Mouse (Mus musculus) lung, adult 2 months (tissue): ENCODE measurements around the gene Pgm2l1. TPM values are rescaled to one million over a fixed set of nuclear protein-coding genes. Genes with fewer than 3 reads are reported as not detected.

Experiments used
- DNase-seq: peaks from one replicate; pipeline ENCODE4 v3.0.0; 2022
- H3K4me1 ChIP-seq: fragments of 200-500 bp; 2 replicates; pipeline ENCODE4 v1.6.1; 2011; ENCODE audit warnings: low read length; ENCODE audit not compliant: control insufficient read depth, insufficient read depth
- H3K4me3 ChIP-seq: fragments of 200-500 bp; replicated peaks from 2 replicates; pipeline ENCODE3; 2011; ENCODE audit warnings: low read depth, mild to moderate bottlenecking, control low read depth, low read length; ENCODE audit errors: extremely low read depth
- CTCF ChIP-seq: fragments of 200-500 bp; IDR thresholded peaks from 2 replicates; pipeline ENCODE4 v1.5.1; 2011; ENCODE audit warnings: mild to moderate bottlenecking, low read length, control low read depth; ENCODE audit not compliant: insufficient read depth
- POLR2A ChIP-seq: fragments of 200-500 bp; IDR thresholded peaks from 2 replicates; pipeline ENCODE4 v1.6.1; 2011; ENCODE audit warnings: low read depth, mild to moderate bottlenecking, control low read depth, low read length, borderline replicate concordance; ENCODE audit errors: extremely low read depth
- WGBS: fragments of 180-500 bp; shearing (Covaris S2); methylation state at CpG from one replicate; pipeline ENCODE4 v1.1.7; 2018; 5-methylcytosine and 5-hydroxymethylcytosine counted together
- polyA plus RNA-seq: library from polyadenylated mRNA; depleted of rRNA; stranded (reverse); fragments of >200 nt; gene quantifications from 2 replicates; pipeline ENCODE4 v1.2.3, GENCODE M21; 2012; rRNA removed

The Pgm2l1 gene
- polyA plus RNA-seq, 1 experiment: 4.6 TPM

- no peak overlapping the region for H3K4me3 ChIP-seq
- 82% methylated on average over 6 of the region's 6 CpGs for WGBS
- H3K4me1 ChIP-seq: no peaks in the 10 kb centered on the region
- TF ChIP-seq CTCF (no peak), POLR2A (no peak)
- DNase-seq: no peak
Measured at GRCm38 (mm10) chr7:100307872-100308653, 80.9 kb downstream of the Pgm2l1 start.

GRCm38 (mm10) chr7:100309216-100309615 lies 82.0 kb downstream of the Pgm2l1 start:
- 76% methylated on average over 1 of the region's 1 CpGs for WGBS
- Histone ChIP-seq H3K4me1 (no peaks in the 10 kb centered on the region), H3K4me3 (no peak overlapping the region)
- TF ChIP-seq POLR2A (no peak), CTCF (no peak)
- no peak for DNase-seq

- TF ChIP-seq POLR2A: no peak
- TF ChIP-seq CTCF: no peak
- 62% methylated on average over 6 of the region's 6 CpGs for WGBS
- Histone ChIP-seq H3K4me3 (no peak overlapping the region), H3K4me1 (no peaks in the 10 kb centered on the region)
- no peak for DNase-seq
Measured at GRCm38 (mm10) chr7:100309679-100310078, 82.5 kb downstream of the Pgm2l1 start.

DNA sequence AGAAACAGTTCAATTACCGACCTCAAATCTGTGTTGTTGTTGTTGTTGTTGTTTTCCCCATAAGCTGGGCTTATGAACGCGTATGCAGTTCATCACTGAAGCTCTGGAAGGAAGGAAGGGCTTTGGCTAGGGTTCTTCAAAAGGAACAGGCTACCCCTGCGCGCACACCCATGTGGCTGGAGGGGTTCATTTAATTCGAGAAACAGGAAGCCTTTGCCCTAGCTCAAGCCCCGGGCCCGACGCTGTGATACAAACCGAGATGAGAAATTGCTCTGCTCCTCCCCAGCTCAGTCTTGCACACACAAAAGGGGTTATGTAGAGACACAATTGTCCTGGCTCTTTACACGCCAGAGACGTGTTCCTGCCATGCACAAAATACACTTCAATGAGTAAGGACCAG lies 83.1 kb downstream of the Pgm2l1 start:
- TF ChIP-seq CTCF (no peak), POLR2A (no peak)
- Histone ChIP-seq H3K4me1 (no peaks in the 10 kb centered on the region), H3K4me3 (no peak overlapping the region)
- 68% methylated on average over 12 of the region's 12 CpGs for WGBS
- DNase-seq: no peak

DNA sequence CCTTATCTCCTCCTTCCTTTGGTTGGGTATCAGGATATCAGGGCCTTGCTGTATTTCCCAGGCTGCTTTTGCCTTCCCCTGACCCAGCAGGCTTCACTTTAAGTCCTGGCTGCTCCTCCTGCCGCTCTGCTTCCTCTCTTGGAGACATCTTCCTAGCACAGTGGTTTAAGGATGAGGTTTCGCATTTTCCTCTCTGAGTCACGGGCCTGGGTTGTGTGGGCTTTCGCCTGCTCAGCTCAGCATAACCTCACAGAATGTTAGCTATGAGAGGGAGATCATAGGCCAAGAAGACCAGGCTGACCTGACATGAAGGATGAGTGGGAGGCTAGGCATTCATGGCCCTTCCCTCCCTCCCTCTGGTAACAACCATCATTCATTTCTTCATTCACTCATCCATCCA lies 85.5 kb downstream of the Pgm2l1 start:
- no peaks in the 10 kb centered on the region for H3K4me1 ChIP-seq
- H3K4me3 ChIP-seq: no peak overlapping the region
- TF ChIP-seq POLR2A (no peak), CTCF (no peak)
- DNase-seq: no peak
- 87% methylated on average over 4 of the region's 4 CpGs for WGBS

DNA sequence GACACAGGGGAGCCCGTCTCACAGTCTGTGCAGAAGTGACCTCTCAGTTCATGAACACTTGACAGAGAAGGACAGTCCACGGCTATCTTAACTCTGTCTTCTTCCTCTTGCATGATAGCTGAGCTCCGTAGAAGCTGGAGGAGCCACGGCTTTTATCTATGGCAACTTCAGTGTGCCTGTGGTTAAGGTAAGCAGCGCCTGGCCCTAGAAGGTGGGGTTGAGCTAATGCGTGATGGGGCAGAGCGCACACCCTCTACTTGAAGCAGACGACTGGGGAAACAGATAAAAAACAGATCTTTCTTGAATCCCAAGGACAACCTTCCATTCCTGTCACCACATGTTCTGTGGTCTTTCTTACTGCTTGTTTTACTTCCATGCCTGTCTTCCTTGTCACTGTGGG lies 89.7 kb downstream of the Pgm2l1 start:
- DNase-seq: no peak
- 91% methylated on average over 8 of the region's 8 CpGs for WGBS
- no peaks in the 10 kb centered on the region for H3K4me1 ChIP-seq
- TF ChIP-seq POLR2A (no peak), CTCF (no peak)
- H3K4me3 ChIP-seq: no peak overlapping the region

GRCm38 (mm10) chr7:100317534-100317933 lies 90.3 kb downstream of the Pgm2l1 start:
- DNase-seq: no peak
- no peak for TF ChIP-seq POLR2A
- TF ChIP-seq CTCF: no peak
- 94% methylated on average over 5 of the region's 5 CpGs for WGBS
- Histone ChIP-seq H3K4me1 (no peaks in the 10 kb centered on the region), H3K4me3 (no peak overlapping the region)

DNA sequence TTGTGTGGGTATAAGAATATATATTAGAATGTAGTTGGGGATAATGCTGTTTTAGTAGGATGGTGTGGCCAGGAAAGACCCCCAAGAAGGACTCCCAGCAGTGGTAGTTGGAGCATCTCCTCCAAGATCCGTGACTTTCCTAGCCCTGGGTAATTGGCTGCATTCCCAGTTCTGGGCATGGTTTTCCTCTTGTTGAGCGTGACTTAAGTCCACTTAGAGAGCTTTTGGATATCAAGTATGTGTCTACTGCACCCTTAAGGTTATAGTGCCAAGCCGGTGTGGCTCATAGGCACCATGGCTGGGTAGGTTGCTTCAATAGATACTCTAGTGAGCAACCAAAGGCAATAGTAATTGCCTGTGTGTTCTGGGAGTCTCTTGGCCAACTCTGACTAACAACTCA lies 96.5 kb downstream of the Pgm2l1 start:
- DNase-seq: peak; percentile 33
- Histone ChIP-seq H3K4me3 (no peak overlapping the region), H3K4me1 (peaks cover 5% of the 10 kb centered on the region)
- TF ChIP-seq CTCF: no peak
- no peak for TF ChIP-seq POLR2A
- 45% methylated on average over 3 of the region's 3 CpGs for WGBS

GRCm38 (mm10) chr7:100325482-100325881 lies 98.3 kb downstream of the Pgm2l1 start:
- TF ChIP-seq POLR2A (no peak), CTCF (peak; percentile 82)
- WGBS: 75% methylated on average over 6 of the region's 6 CpGs
- peak; percentile 58 for DNase-seq
- Histone ChIP-seq H3K4me3 (no peak overlapping the region), H3K4me1 (peaks cover 5% of the 10 kb centered on the region)

DNA sequence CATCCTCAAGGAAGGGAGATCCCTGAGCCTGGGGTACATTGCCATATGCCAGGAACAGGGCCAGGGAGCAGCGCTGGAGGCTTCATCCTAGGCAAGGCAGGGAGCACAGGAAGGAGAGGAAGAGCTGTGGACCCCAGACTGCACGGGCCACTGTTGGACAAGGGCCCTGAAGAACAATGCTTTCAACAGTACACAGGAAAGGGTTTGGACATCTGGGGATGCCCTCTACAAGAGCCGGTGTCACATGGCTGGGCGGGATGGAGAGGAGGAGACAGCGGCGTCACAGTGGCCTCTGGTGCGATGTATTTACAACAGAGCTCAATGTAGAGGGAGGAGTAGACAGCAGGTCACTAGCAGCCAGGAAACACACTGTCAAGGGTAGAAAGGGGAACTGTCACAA lies 100.3 kb downstream of the Pgm2l1 start:
- no peak for TF ChIP-seq CTCF
- no peak for TF ChIP-seq POLR2A
- Histone ChIP-seq H3K4me1 (peaks cover 5% of the 10 kb centered on the region), H3K4me3 (no peak overlapping the region)
- DNase-seq: no peak
- WGBS: 62% methylated on average over 7 of the region's 7 CpGs

Other genes with a start within 250 kb of the Pgm2l1 start
- gene Rnf169, start 246.9 kb upstream of the Pgm2l1 start, polyA plus RNA-seq: 5.2 and 6.0 TPM in 2 replicates
- gene Chrdl2, start 221.2 kb upstream of the Pgm2l1 start, polyA plus RNA-seq: 0.28 and 0.29 TPM in 2 replicates
- 4.7 and 6.8 TPM in 2 replicates for gene Pold3, start 105.8 kb upstream of the Pgm2l1 start, polyA plus RNA-seq
- gene Lipt2, start 68.1 kb upstream of the Pgm2l1 start, polyA plus RNA-seq: 4.6 and 5.9 TPM in 2 replicates
- gene Kcne3, start 50.9 kb upstream of the Pgm2l1 start, polyA plus RNA-seq: 5.8 and 6.4 TPM in 2 replicates
- gene P4ha3, start 58.1 kb downstream of the Pgm2l1 start, polyA plus RNA-seq: 0.77 and 1.2 TPM in 2 replicates
- gene C2cd3, start 144.8 kb downstream of the Pgm2l1 start, polyA plus RNA-seq: 14.7 and 16.6 TPM in 2 replicates
- gene Ppme1, start 144.9 kb downstream of the Pgm2l1 start, polyA plus RNA-seq: 77.0 and 93.3 TPM in 2 replicates
- gene Ucp3, start 245.6 kb downstream of the Pgm2l1 start, polyA plus RNA-seq: 5.0 and 7.8 TPM in 2 replicates